Mouse (Mus musculus): Measurements from ENCODE around the gene Htr1d.

The Htr1d gene

GRCm38 (mm10) chr4:136423224-136423623, at the start of gene Htr1d:
Gene Htr1d, plus strand, starts transcription at chr4:136423524.
- no peak for DNase-seq

GRCm38 (mm10) chr4:136377001-136377400, 46.3 kb upstream of the Htr1d start:
- DNase-seq = no peak

GRCm38 (mm10) chr4:136383052-136383451, 40.3 kb upstream of the Htr1d start:
- DNase-seq = no peak

GRCm38 (mm10) chr4:136383839-136384238, 39.5 kb upstream of the Htr1d start:
- DNase-seq = no peak

- peak; percentile 18 for DNase-seq
Observed at GRCm38 (mm10) chr4:136387261-136387660, 36.1 kb upstream of the Htr1d start.

- no peak for DNase-seq
Observed at GRCm38 (mm10) chr4:136401806-136402205, 21.5 kb upstream of the Htr1d start.

GRCm38 (mm10) chr4:136407831-136408230, 15.5 kb upstream of the Htr1d start:
- DNase-seq = no peak

- no peak for DNase-seq
Observed at GRCm38 (mm10) chr4:136411995-136412765, 11.1 kb upstream of the Htr1d start.

- no peak for DNase-seq
Observed at GRCm38 (mm10) chr4:136415477-136415876, 7.8 kb upstream of the Htr1d start.

GRCm38 (mm10) chr4:136418962-136419361, 4.4 kb upstream of the Htr1d start:
- DNase-seq = no peak

GRCm38 (mm10) chr4:136419386-136419785, 3.9 kb upstream of the Htr1d start:
- DNase-seq = no peak

GRCm38 (mm10) chr4:136424120-136424999, 1.0 kb downstream of the Htr1d start:
- no peak for DNase-seq

- DNase-seq = no peak
Observed at GRCm38 (mm10) chr4:136425000-136425288, 1.6 kb downstream of the Htr1d start.

GRCm38 (mm10) chr4:136430609-136431375, 7.5 kb downstream of the Htr1d start:
- no peak for DNase-seq

- peak; percentile 58 for DNase-seq
Observed at GRCm38 (mm10) chr4:136431376-136431693, 8.0 kb downstream of the Htr1d start.

GRCm38 (mm10) chr4:136434029-136434428, 10.7 kb downstream of the Htr1d start:
- DNase-seq = no peak

GRCm38 (mm10) chr4:136439106-136439505, 15.8 kb downstream of the Htr1d start:
- DNase-seq = no peak

- DNase-seq = no peak
Observed at GRCm38 (mm10) chr4:136441354-136442043, 18.2 kb downstream of the Htr1d start.

GRCm38 (mm10) chr4:136444561-136444960, 21.2 kb downstream of the Htr1d start:
- DNase-seq = no peak

- no peak for DNase-seq
Observed at GRCm38 (mm10) chr4:136449795-136450194, 26.5 kb downstream of the Htr1d start.

GRCm38 (mm10) chr4:136450271-136450670, 26.9 kb downstream of the Htr1d start:
- DNase-seq = no peak

GRCm38 (mm10) chr4:136451564-136451963, 28.2 kb downstream of the Htr1d start:
- no peak for DNase-seq

GRCm38 (mm10) chr4:136452286-136452685, 29.0 kb downstream of the Htr1d start:
- DNase-seq = no peak

Measured in cerebellum, adult 9-10 months (tissue).